Mouse (Mus musculus): ENCODE results near the gene Lyrm9.

DNA sequence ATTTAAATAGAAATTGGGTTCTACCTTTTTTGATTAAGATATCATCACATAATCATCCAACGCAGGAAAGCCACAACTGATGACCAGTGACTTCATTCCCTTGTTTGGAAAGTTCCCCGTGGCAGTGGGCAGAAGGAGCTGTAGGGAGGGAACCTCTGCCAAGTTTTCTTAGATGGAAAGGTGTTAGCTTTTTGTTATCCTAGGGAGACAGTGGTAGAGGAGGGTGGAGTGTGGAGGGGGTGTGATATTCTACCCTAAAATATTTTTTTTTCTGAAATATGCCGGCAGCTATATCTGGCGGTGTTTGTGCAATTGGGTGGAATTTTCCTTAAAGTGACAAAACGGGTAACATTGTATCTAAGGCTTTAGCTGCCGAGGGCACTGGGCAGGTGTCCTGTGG, 21.2 kb upstream of the Lyrm9 start:
- no peak for TF ChIP-seq CTCF (conservative IDR thresholded peaks at IDR 0.05; ENCODE audit: low read length)
- no peak for TF ChIP-seq NANOG (IDR thresholded peaks at IDR 0.05; ENCODE audit: borderline replicate concordance, low read length)

Measured in E14TG2a.4 (cell line).